19 mouse cellular contexts compared by ENCODE assay signal in the genomic region with DNA sequence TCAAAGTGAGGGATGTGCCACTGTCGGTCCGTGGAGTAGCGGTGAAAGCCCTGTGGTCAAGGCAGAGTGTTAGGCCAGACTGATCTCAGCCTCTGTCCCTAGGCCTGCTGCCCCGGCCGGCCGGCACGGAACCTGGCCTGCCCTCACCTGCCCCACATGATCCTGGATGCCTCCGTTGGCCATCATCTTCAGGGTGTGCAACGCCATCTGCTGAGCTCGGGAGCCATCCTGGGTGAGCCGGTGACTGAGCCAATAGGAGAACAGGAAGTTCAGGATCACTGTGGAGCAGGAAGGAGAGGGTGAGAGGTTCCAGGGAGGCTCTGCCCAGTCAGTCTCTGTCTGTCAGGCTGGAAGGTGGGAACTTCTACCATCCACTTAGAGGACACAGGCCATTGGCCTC. TPM values are rescaled to one million over a fixed set of nuclear protein-coding genes. Genes with fewer than 3 reads are reported as not detected.
DNase-seq lines count a peak whose midpoint lies in the region; ATAC-seq and TF ChIP-seq lines count a peak whose summit lies in the region.
"Had no signal": no experiment of that assay in that cellular context is flagged by ENCODE, and none has a peak within 500 bp of the region (broad histone marks: within the 10 kb centered on the region; RNA-seq: fewer than 3 reads in every experiment).

No protein-coding gene starts in this region.

- WGBS in midbrain, postnatal 0 days, result 80% methylated on average over 11 of the region's 11 CpGs

- H3K27me3 ChIP-seq in E14TG2a.4 (ENCODE audit: insufficient read depth, low read length), result peaks cover 77% of the 10 kb centered on the region
- H3K27me3 ChIP-seq in midbrain, postnatal 0 days (ENCODE audit: insufficient read depth, low read length), result peaks cover 4% of the 10 kb centered on the region; the same call in 1 of the 2 replicates
- H3K27me3 ChIP-seq: hindbrain, embryonic 15.5 days had no signal

- no peak overlapping the region for H3K27ac ChIP-seq in midbrain, postnatal 0 days (ENCODE audit: low read depth, low read length)
- H3K27ac ChIP-seq: embryonic facial prominence, embryonic 10.5 days; hindbrain, embryonic 15.5 days had no signal

- no peak for TF ChIP-seq CTCF in E14TG2a.4 (conservative IDR thresholded peaks at IDR 0.05; ENCODE audit: low read length)
- no peak; the same call in 1 of the 2 replicates for TF ChIP-seq CTCF in midbrain, postnatal 0 days (IDR thresholded peaks at IDR 0.05)

- H3K9ac ChIP-seq in midbrain, postnatal 0 days (replicated peaks; ENCODE audit: low read length, poor library complexity, severe bottlenecking), result no peak overlapping the region
- H3K9ac ChIP-seq: hindbrain, embryonic 15.5 days had no signal

- H3K4me1 ChIP-seq in E14TG2a.4 (replicated peaks; ENCODE audit: low read depth, low read length), result peaks cover 16% of the 10 kb centered on the region
- H3K4me1 ChIP-seq in midbrain, postnatal 0 days (ENCODE audit: insufficient read depth, low read length), result no peaks in the 10 kb centered on the region

- 0 out of 2 replicates have a peak overlapping the region, but pooled peaks have one; percentile 13 for H3K4me3 ChIP-seq in E14TG2a.4 (replicated peaks; ENCODE audit: low read length)
- no peak overlapping the region for H3K4me3 ChIP-seq in midbrain, postnatal 0 days (ENCODE audit: low read depth, low read length)
- H3K4me3 ChIP-seq: embryonic facial prominence, embryonic 10.5 days; erythroblast, embryonic 14.5 days; hindbrain, embryonic 15.5 days had no signal

- H3K9me3 ChIP-seq in E14TG2a.4 (ENCODE audit: low read length), result no peaks in the 10 kb centered on the region
- H3K9me3 ChIP-seq in midbrain, postnatal 0 days (ENCODE audit: low read length), result no peaks in the 10 kb centered on the region
- H3K9me3 ChIP-seq: embryonic facial prominence, embryonic 10.5 days; G1E; hindbrain, embryonic 15.5 days had no signal

- H3K36me3 ChIP-seq in E14TG2a.4 (ENCODE audit: insufficient read depth, low read length), result no peaks in the 10 kb centered on the region
- no peaks in the 10 kb centered on the region for H3K36me3 ChIP-seq in midbrain, postnatal 0 days (ENCODE audit: insufficient read depth, low read length)
- H3K36me3 ChIP-seq: embryonic facial prominence, embryonic 10.5 days; G1E; hindbrain, embryonic 15.5 days had no signal

- no peak overlapping the region for H3K4me2 ChIP-seq in midbrain, postnatal 0 days (ENCODE audit: low read depth, low read length, poor library complexity, severe bottlenecking)
- H3K4me2 ChIP-seq: hindbrain, embryonic 15.5 days had no signal

- DNase-seq in kidney, adult 11 months, result peak; percentile 51
- DNase-seq in kidney, postnatal 10 days, result no peak
- peak; percentile 92 for DNase-seq in cerebellum, adult 11-12 months
- DNase-seq in cerebellum, postnatal 25 days, result peak; percentile 84 to 85
- DNase-seq in midbrain, postnatal 0 days (ENCODE audit: low spot score), result no peak
- DNase-seq in lung, postnatal 36 days, result no peak
- DNase-seq: gastrocnemius, postnatal 25 days; heart, postnatal 10 days; lung, adult 18-20 months; midbrain, embryonic 14.5 days had no signal

- no peak for ATAC-seq in midbrain, postnatal 0 days (ENCODE audit: low FRiP score)
- ATAC-seq: forebrain, embryonic 14.5 days had no signal

RNA-seq across cellular contexts. Expression of gene Spata20, which starts 2.5 kb away (rescaled TPM):
- total RNA-seq in midbrain, postnatal 0 days (2014; rRNA removed), result 0.93 and 6.5 TPM in 2 replicates
- 1.2 and 1.3 TPM in 2 replicates for polyA plus RNA-seq in midbrain, postnatal 0 days (2015; fragmentation: Nextera tagmentation; extraction: Ambion mirVana)
- total RNA-seq: G1E; gastrocnemius, postnatal 25 days; liver, adult 2 months; neutrophil, adult 5-6 weeks had no signal
- polyA plus RNA-seq: C2C12; embryonic facial prominence, embryonic 10.5 days; erythroblast, embryonic 14.5 days; G1E; liver, adult 2 months had no signal

RNA-seq across cellular contexts. Expression of gene Cacna1g, which starts 9.4 kb away (rescaled TPM):
- 94.6 and 131 TPM in 2 replicates for total RNA-seq in midbrain, postnatal 0 days (2014; rRNA removed)
- 13.0 and 13.2 TPM in 2 replicates for polyA plus RNA-seq in midbrain, postnatal 0 days (2015; fragmentation: Nextera tagmentation; extraction: Ambion mirVana)
- total RNA-seq: neutrophil, adult 5-6 weeks had no signal
- polyA plus RNA-seq: G1E had no signal

RNA-seq across cellular contexts. Expression of gene Epn3, which starts 16.3 kb away (rescaled TPM):
- 1.1 and 5.0 TPM in 2 replicates for total RNA-seq in midbrain, postnatal 0 days (2014; rRNA removed)
- 0.92 and 1.4 TPM in 2 replicates for polyA plus RNA-seq in midbrain, postnatal 0 days (2015; fragmentation: Nextera tagmentation; extraction: Ambion mirVana)
- total RNA-seq: G1E; liver, adult 2 months had no signal
- polyA plus RNA-seq: erythroblast, embryonic 14.5 days; G1E had no signal

RNA-seq across cellular contexts. Expression of gene Mycbpap, which starts 38.1 kb away (rescaled TPM):
- total RNA-seq in midbrain, postnatal 0 days (2014; rRNA removed), result 3.2 and 4.4 TPM in 2 replicates
- polyA plus RNA-seq in midbrain, postnatal 0 days (2015; fragmentation: Nextera tagmentation; extraction: Ambion mirVana), result 1.2 and 2.0 TPM in 2 replicates
- total RNA-seq: G1E; gastrocnemius, postnatal 25 days; neutrophil, adult 5-6 weeks had no signal
- polyA plus RNA-seq: C2C12; erythroblast, embryonic 14.5 days; G1E had no signal

Comparison
In these comparisons a context has a peak if more than half of its experiments do, and no peak if none do; other contexts are left out.
1. DNase-seq: peak in kidney, adult 11 months (single experiment), cerebellum, adult 11-12 months (single experiment) and cerebellum, postnatal 25 days (2 of 2); none in kidney, postnatal 10 days (single experiment), midbrain, postnatal 0 days (single experiment) and lung, postnatal 36 days (single experiment).